Mouse (Mus musculus) mesoderm, embryonic 11.5 days (tissue): Measurements from ENCODE around the gene Slco2a1.

Experiments
- DNase-seq: peaks from one replicate; pipeline ENCODE4 v3.0.0-alpha.2; 2012; ENCODE audit warnings: low read depth, low spot score

Slco2a1 gene

DNA sequence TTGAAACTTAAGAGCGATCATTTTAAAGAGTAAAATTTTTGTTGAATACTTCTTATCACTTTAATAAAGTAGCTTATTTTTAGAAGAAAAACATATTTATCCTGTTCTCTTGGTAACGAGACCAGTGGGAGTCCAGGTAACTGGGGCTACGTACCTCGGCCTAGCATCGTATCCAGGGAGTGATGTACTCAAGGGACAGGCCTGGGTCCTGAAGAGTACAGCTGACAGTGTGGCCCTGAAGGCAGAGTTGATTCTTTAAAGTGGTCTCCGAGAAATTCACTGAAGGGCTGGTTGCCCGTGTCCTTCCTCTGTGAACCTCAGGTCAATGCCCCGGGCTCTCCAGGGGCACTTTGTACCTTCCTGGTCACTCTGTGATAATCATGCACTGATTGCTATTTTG, 129.4 kb downstream of the Slco2a1 start:
- DNase-seq: no peak

DNA sequence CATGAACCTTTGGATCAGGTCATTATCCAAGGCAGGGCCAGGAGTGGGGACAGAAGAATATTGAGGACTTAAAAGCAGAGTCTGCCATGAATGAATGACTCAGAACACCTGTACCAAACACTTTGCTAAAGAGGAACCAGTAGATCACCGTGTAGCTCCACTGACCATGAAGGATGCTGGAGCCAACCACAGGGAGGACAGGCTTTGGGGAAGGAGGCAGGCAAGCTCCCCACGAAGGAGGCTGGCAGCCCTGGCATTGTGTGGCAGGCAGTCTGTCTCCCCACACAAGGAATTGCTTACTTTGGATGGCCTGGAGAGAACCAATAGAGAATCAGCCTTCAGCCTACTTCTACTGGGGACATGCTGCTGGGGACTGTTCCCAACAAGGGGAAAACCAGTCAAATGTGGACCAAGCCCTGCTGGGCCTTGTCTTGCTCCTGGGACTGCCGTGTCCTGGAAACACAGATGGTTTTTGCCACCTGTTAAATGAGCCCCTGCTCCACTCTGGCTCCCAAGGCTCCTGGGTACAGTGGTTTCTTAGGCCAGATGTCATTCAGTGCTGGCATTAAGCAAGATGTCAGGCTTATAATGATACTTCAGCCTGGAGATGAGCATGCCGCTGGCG, 130.3 kb downstream of the Slco2a1 start:
- DNase-seq: no peak

DNA sequence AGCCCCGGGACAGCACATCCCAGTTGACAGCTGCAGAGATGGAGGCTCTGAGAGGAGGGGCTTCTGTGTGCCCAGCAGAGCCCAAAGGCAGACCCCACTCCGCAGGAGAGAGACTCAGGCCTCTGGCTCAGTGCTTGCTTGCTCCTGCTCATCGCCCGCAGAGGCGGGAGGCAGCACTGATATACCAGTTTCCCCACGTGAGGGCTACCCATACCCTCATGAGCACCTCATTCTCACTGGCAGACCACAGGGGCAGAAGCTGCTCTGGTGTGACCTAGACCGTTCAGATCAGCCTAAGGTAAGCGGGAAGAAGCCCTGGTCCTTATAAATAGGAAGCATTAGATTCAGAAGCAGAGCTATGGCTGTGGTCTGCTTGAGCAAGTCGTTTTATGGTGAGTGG, 131.3 kb downstream of the Slco2a1 start:
- DNase-seq: no peak

DNA sequence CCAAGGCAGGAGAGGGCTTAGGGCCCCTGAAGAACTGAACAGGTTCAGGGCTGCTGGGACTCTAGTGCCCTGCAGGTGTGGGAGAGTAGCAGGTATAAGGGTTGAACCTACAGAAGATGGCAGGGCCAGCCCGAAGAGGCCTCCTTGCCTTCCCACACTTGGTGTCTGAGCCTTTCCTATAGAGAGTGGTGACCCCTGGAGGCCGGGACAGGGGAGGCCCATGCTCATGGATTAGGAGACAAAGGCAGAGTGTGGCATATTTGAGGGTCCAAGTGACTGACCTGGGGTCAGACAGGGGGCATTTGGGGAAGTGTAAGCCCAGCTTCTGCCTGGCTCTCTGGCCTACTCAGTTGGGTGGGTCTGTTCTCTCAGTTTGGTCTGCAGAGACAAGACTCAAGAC, 131.7 kb downstream of the Slco2a1 start:
- no peak for DNase-seq

DNA sequence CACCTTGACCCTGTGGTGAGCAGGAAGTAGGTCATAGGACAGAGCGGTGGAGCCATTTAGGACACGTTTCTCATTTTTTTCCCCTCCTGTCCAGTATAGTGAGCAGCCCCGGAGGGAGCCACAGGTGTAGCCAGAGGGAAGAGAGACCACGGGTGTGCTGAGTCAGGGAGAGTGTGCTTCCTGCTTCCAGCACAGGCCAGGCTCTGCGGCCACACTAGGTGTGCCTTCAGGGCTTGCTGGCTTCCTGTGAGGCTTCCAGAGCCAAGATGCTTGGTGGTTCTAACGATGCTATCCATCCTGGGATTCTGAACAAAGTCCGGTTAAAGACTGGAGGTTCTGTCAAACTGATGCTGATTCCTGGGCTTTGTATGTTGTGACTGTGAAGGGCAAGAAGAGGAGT, 133.0 kb downstream of the Slco2a1 start:
- no peak for DNase-seq

DNA sequence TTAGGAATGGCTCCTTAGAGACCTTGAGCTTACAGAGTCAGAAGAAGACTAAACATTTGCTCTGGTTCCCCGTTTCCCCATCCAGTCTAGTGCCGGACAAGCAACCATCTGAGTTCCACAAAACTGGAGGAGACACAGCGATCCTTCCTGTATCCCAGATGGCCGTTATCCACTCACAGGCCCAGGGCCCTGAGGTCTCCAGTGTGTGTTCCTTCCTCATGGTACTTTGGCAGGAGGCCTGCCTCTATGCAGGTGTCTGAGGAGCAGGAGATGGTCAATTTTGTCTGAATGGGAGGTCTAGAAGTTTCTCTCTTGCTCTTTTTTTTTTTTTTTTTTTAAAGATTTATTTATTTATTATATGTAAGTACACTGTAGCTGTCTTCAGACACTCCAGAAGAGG, 136.2 kb downstream of the Slco2a1 start:
- no peak for DNase-seq

DNA sequence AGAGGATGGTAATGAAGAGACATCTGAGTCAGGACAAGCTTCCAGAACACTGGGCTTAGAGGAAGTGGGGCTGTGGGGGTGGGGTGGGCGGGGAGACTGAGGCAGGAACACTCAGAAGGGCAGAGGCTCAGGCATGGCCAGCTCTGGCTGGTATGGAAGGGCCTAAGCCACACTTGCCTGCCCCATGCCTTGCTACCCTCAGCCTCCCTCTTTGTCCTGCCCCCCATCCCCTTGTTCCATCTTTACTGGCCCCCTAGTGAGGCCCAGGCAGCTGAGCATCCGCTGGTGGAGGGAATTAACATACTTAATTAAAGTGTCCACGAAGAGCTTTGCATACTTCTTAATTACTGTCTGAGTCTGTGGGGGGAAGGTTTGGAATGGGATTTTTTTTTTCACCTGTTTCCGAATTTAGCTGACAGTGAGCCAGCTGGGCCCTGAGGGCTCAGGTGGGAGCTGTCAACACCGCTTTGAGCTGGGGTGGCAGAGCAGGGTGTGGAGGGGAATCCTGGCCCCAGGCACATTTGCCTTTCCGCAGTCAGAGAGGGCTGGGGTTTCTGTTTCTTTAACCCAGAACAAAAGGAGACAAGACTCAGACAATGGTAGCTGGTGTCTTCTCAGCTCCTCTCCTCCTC, 145.1 kb downstream of the Slco2a1 start:
- no peak for DNase-seq

GRCm38 (mm10) chr9:103134450-103135030, 146.0 kb downstream of the Slco2a1 start:
- DNase-seq: no peak

- DNase-seq: peak; percentile 41
Observed at GRCm38 (mm10) chr9:103139481-103139880, 151.0 kb downstream of the Slco2a1 start.

DNA sequence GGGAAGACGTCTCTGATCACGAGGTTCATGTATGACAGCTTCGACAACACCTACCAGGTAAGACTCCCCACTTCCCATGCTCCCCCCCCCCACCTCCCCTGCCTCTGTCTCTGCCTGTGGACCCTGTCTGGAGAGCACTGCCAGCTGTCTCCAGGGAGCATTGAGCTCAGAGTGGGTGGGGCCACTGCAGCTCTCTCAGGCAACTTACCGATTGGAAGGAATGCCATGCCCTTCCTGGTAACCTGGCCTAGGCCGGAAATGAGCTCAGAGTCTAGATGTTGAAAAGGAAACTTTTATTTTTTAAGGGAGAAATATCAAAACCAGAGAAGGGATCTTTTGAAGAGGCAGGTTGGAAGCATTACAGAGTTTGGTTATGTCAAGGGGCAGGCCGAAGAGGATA, 151.9 kb downstream of the Slco2a1 start:
- no peak for DNase-seq

GRCm38 (mm10) chr9:103141266-103141665, 152.8 kb downstream of the Slco2a1 start:
- no peak for DNase-seq

- peak; percentile 15 for DNase-seq
Observed at GRCm38 (mm10) chr9:103143881-103144280, 155.4 kb downstream of the Slco2a1 start.

GRCm38 (mm10) chr9:103145351-103145750, 156.8 kb downstream of the Slco2a1 start:
- no peak for DNase-seq
